Mouse (Mus musculus): ENCODE data around the gene Tlr6. TPM values are rescaled to one million over a fixed set of nuclear protein-coding genes. Genes with fewer than 3 reads are reported as not detected.

Gene Tlr6
- 0.97 and 1.4 TPM in 2 replicates for polyA plus RNA-seq (2015; fragmentation: Nextera tagmentation; extraction: Ambion mirVana)

DNA sequence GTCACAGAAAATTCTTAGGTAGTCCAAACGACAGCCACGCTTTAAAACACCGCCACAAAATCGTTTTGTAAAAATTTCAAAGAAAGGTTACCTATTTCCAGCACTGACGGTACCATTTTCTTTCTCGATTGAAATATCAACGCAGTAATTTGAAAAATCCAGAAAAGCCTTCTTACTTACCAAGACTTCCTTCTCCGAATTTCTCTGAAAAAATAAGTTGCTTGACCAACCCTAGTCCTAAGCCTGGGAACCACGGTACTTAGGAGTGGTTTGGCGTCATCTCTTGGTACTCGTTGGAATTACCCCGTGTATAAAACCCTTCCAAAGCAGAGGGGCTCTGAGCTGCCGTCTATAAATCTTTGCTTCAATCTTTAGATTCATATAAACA is at the start of gene Tlr6:
Gene Tlr6 (minus strand): TSS at position 255 of the 388 bp plus-strand sequence.
- no peak for ATAC-seq (ENCODE audit: low FRiP score, low read depth)
- WGBS: 73% methylated on average over 13 of the region's 13 CpGs
- no peak within 1 kb of the TSS for H3K9ac ChIP-seq
- H3K9me3 ChIP-seq: no peaks in the 10 kb centered on the region
- H3K4me1 ChIP-seq: no peaks in the 10 kb centered on the region
- no peak within 1 kb of the TSS for H3K4me3 ChIP-seq
- H3K36me3 ChIP-seq: no peaks in the 10 kb centered on the region
- no peaks in the 10 kb centered on the region for H3K27me3 ChIP-seq
- H3K27ac ChIP-seq: no peak within 1 kb of the TSS; the same call in 1 of the 2 replicates
- H3K4me2 ChIP-seq (replicated peaks): peak within 1 kb of the TSS; percentile 39

DNA sequence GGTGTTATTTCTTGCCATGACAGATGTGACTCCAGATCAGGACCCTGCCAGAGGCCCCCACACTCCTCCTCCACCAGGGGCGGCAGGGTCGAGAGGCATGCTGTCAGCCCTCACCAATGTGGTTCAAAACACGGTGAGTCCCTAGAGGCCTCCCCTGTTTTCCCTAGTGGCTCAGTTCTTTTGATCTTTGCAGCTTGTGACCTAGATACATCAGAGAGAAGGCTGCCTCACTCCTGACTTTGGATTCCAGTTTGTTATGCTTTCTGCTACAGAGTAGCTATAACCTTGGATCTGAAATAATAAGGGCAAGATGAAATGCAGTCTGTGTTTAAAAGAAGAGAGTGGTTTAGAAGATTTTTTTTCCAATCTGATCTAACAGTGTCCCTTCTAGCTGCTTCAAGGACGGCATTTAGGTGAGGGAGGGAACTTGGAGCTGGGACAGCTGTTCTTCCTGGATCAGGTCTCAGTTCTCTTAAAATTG is 46.2 kb upstream of the Tlr6 start:
- Histone ChIP-seq H3K4me3 (no peak overlapping the region), H3K9ac (no peak overlapping the region), H3K36me3 (peaks cover 51% of the 10 kb centered on the region), H3K27me3 (no peaks in the 10 kb centered on the region), H3K4me2 (replicated peaks) (no peak overlapping the region), H3K4me1 (peaks cover 19% of the 10 kb centered on the region), H3K9me3 (peaks cover 9% of the 10 kb centered on the region), H3K27ac (no peak overlapping the region)
- 22% methylated on average over 4 of the region's 4 CpGs for WGBS
- ATAC-seq (ENCODE audit: low FRiP score, low read depth): peak; percentile 41; the same call in 1 of the 2 replicates

GRCm38 (mm10) chr5:65005251-65005650 is 45.4 kb upstream of the Tlr6 start:
- Histone ChIP-seq H3K4me2 (replicated peaks) (no peak overlapping the region), H3K4me1 (peaks cover 18% of the 10 kb centered on the region), H3K36me3 (peaks cover 43% of the 10 kb centered on the region), H3K27ac (no peak overlapping the region), H3K9me3 (peaks cover 6% of the 10 kb centered on the region), H3K9ac (no peak overlapping the region), H3K4me3 (no peak overlapping the region), H3K27me3 (no peaks in the 10 kb centered on the region)
- 88% methylated on average over 4 of the region's 4 CpGs for WGBS
- no peak for ATAC-seq (ENCODE audit: low FRiP score, low read depth)

- Histone ChIP-seq H3K9me3 (no peaks in the 10 kb centered on the region), H3K4me2 (replicated peaks) (no peak overlapping the region), H3K27ac (no peak overlapping the region), H3K27me3 (no peaks in the 10 kb centered on the region), H3K36me3 (peaks cover 31% of the 10 kb centered on the region), H3K4me3 (no peak overlapping the region), H3K9ac (no peak overlapping the region), H3K4me1 (peaks cover 18% of the 10 kb centered on the region)
- 15% methylated on average over 7 of the region's 7 CpGs for WGBS
- ATAC-seq (ENCODE audit: low FRiP score, low read depth): no peak
These were observed 44.1 kb upstream of the Tlr6 start for GRCm38 (mm10) chr5:65003946-65004535.

- peak; percentile 22 for ATAC-seq (ENCODE audit: low FRiP score, low read depth)
- WGBS: 30% methylated on average over 10 of the region's 10 CpGs
- Histone ChIP-seq H3K9ac (no peak overlapping the region), H3K4me2 (replicated peaks) (0 out of 2 replicates have a peak overlapping the region, but pooled peaks have one; percentile 9), H3K27me3 (no peaks in the 10 kb centered on the region), H3K4me1 (peaks cover 18% of the 10 kb centered on the region), H3K9me3 (no peaks in the 10 kb centered on the region), H3K36me3 (peaks cover 32% of the 10 kb centered on the region), H3K27ac (0 out of 2 replicates have a peak overlapping the region, but pooled peaks have one; percentile 15), H3K4me3 (no peak overlapping the region)
These were observed 43.3 kb upstream of the Tlr6 start for GRCm38 (mm10) chr5:65002940-65003824.

- 98% methylated on average over 2 of the region's 2 CpGs for WGBS
- no peak overlapping the region for H3K4me2 ChIP-seq (replicated peaks)
- H3K36me3 ChIP-seq: peaks cover 44% of the 10 kb centered on the region
- H3K9ac ChIP-seq: no peak overlapping the region
- H3K27me3 ChIP-seq: no peaks in the 10 kb centered on the region
- H3K27ac ChIP-seq: no peak overlapping the region
- ATAC-seq (ENCODE audit: low FRiP score, low read depth): no peak
- no peaks in the 10 kb centered on the region for H3K9me3 ChIP-seq
- H3K4me3 ChIP-seq: no peak overlapping the region
- no peaks in the 10 kb centered on the region for H3K4me1 ChIP-seq
These were observed 35.5 kb upstream of the Tlr6 start for GRCm38 (mm10) chr5:64995408-64995807.

DNA sequence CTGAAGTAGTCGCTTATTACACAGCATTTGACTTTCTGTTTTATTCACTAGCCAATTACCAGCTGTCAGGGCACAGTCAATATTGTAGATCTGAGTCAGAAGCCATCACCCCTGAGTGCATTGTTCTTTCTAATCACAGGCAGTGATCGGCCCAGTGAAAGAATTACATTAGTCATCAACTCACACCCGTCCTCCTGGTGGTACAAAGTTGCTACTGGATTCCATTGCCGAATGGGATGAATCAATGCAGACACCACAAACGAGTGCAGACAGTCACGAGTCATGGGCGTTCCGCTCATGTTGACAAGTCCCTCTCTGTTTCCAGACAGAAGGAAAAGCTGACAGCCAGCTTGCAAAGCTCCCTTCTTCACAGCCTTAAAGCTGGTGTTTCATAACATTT is 32.6 kb upstream of the Tlr6 start:
- no peak overlapping the region for H3K27ac ChIP-seq
- ATAC-seq (ENCODE audit: low FRiP score, low read depth): no peak
- peaks cover 56% of the 10 kb centered on the region for H3K36me3 ChIP-seq
- no peak overlapping the region for H3K4me3 ChIP-seq
- no peak overlapping the region for H3K9ac ChIP-seq
- H3K4me1 ChIP-seq: no peaks in the 10 kb centered on the region
- H3K27me3 ChIP-seq: no peaks in the 10 kb centered on the region
- 72% methylated on average over 8 of the region's 8 CpGs for WGBS
- no peaks in the 10 kb centered on the region for H3K9me3 ChIP-seq
- no peak overlapping the region for H3K4me2 ChIP-seq (replicated peaks)

DNA sequence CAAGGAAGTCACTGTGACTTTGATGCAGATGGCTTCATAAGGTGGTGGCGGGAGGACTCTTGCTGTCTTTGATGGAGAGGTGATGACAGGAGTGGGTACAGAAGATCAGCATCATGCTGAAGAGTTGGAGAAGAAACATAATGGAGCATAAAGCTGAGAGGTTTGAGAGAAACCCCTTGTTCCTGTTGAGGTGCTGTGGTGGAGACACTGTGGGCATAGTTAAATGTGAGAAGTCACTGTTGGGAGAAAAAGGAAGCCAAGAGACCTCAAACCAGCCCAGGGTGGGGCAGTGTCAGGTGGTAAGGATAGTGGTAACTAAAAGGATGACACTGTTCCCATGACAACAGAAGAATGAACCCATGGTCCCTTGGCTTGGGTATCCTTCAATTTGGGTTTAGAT is 30.0 kb upstream of the Tlr6 start:
- H3K27me3 ChIP-seq: no peaks in the 10 kb centered on the region
- no peaks in the 10 kb centered on the region for H3K9me3 ChIP-seq
- peaks cover 52% of the 10 kb centered on the region for H3K36me3 ChIP-seq
- H3K9ac ChIP-seq: no peak overlapping the region
- H3K4me2 ChIP-seq (replicated peaks): no peak overlapping the region
- H3K4me1 ChIP-seq: peaks cover 8% of the 10 kb centered on the region; the same call in 1 of the 2 replicates
- 90% methylated on average over 1 of the region's 1 CpGs for WGBS
- no peak for ATAC-seq (ENCODE audit: low FRiP score, low read depth)
- H3K27ac ChIP-seq: no peak overlapping the region
- no peak overlapping the region for H3K4me3 ChIP-seq

DNA sequence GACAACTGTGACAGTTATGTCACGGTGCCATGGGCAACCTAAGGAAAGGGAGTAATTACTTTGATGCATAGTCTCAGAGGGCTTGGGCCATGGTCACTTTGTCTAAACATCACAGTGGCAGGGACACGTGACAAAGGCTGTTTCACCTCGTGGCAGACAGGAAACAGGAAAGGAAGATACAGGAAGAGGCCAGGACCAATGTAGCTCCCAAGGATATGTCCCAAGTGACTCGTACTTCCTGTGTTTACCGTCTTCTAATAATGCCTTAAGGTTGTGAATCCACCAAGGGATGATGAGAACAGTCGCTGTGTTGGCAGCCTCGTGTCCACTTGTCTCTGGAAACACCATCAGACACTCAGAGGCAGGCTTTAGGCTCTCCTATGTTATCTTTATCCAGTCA is 26.1 kb upstream of the Tlr6 start:
- no peak overlapping the region for H3K4me2 ChIP-seq (replicated peaks)
- no peaks in the 10 kb centered on the region for H3K27me3 ChIP-seq
- ATAC-seq (ENCODE audit: low FRiP score, low read depth): no peak
- H3K27ac ChIP-seq: no peak overlapping the region
- H3K9ac ChIP-seq: no peak overlapping the region
- H3K36me3 ChIP-seq: peaks cover 86% of the 10 kb centered on the region
- peaks cover 8% of the 10 kb centered on the region; the same call in 1 of the 2 replicates for H3K4me1 ChIP-seq
- no peak overlapping the region for H3K4me3 ChIP-seq
- 70% methylated on average over 7 of the region's 7 CpGs for WGBS
- no peaks in the 10 kb centered on the region for H3K9me3 ChIP-seq

GRCm38 (mm10) chr5:64977128-64977527 is 17.2 kb upstream of the Tlr6 start:
- H3K4me3 ChIP-seq: no peak overlapping the region
- H3K4me1 ChIP-seq: 0 out of 2 replicates have a peak, but pooled peaks cover 5% of the 10 kb centered on the region
- no peak overlapping the region for H3K27ac ChIP-seq
- no peak overlapping the region for H3K4me2 ChIP-seq (replicated peaks)
- no peak overlapping the region for H3K9ac ChIP-seq
- 78% methylated on average over 8 of the region's 8 CpGs for WGBS
- H3K27me3 ChIP-seq: no peaks in the 10 kb centered on the region
- H3K36me3 ChIP-seq: peaks cover 42% of the 10 kb centered on the region
- no peaks in the 10 kb centered on the region for H3K9me3 ChIP-seq
- no peak for ATAC-seq (ENCODE audit: low FRiP score, low read depth)

GRCm38 (mm10) chr5:64975121-64975520 is 15.2 kb upstream of the Tlr6 start:
- H3K4me1 ChIP-seq: peaks cover 19% of the 10 kb centered on the region
- WGBS: 38% methylated on average over 5 of the region's 5 CpGs
- no peaks in the 10 kb centered on the region for H3K9me3 ChIP-seq
- no peak overlapping the region for H3K4me3 ChIP-seq
- H3K36me3 ChIP-seq: peaks cover 22% of the 10 kb centered on the region
- H3K27ac ChIP-seq: 0 out of 2 replicates have a peak overlapping the region, but pooled peaks have one; percentile 22
- H3K27me3 ChIP-seq: no peaks in the 10 kb centered on the region
- H3K4me2 ChIP-seq (replicated peaks): no peak overlapping the region
- no peak for ATAC-seq (ENCODE audit: low FRiP score, low read depth)
- no peak overlapping the region for H3K9ac ChIP-seq
